Mouse (Mus musculus) c-Kit-negative CD71-positive TER-119-positive erythroid progenitor cells, embryonic 14.5 days (primary cell): ENCODE results near the gene Zfand2a.
A peak's percentile ranks its signal among the peaks of the same experiment; 100 is the strongest.

Experiments
- DNase-seq: peaks from one replicate; pipeline ENCODE4 v3.0.0-alpha.2; 2013; ENCODE audit warnings: low read depth, low spot score

The Zfand2a gene

GRCm38 (mm10) chr5:139484185-139484814 is at the start of gene Zfand2a:
Gene Zfand2a, minus strand, starts transcription at chr5:139484549.
- DNase-seq: peak; percentile 100

- no peak for DNase-seq
Observed at GRCm38 (mm10) chr5:139528851-139529250, 44.5 kb upstream of the Zfand2a start.

GRCm38 (mm10) chr5:139521987-139522386 is 37.6 kb upstream of the Zfand2a start:
- no peak for DNase-seq

- DNase-seq: no peak
Observed at GRCm38 (mm10) chr5:139520069-139520834, 35.9 kb upstream of the Zfand2a start.

GRCm38 (mm10) chr5:139516281-139516680 is 31.9 kb upstream of the Zfand2a start:
- no peak for DNase-seq

- DNase-seq: no peak
Observed at GRCm38 (mm10) chr5:139512201-139512600, 27.9 kb upstream of the Zfand2a start.

GRCm38 (mm10) chr5:139510682-139511366 is 26.5 kb upstream of the Zfand2a start:
- DNase-seq: peak; percentile 9

GRCm38 (mm10) chr5:139506207-139506606 is 21.9 kb upstream of the Zfand2a start:
- no peak for DNase-seq

GRCm38 (mm10) chr5:139505073-139505606 is 20.8 kb upstream of the Zfand2a start:
- peak; percentile 57 for DNase-seq

- DNase-seq: no peak
Observed at GRCm38 (mm10) chr5:139502281-139502680, 17.9 kb upstream of the Zfand2a start.

GRCm38 (mm10) chr5:139498791-139499190 is 14.4 kb upstream of the Zfand2a start:
- no peak for DNase-seq

- no peak for DNase-seq
Observed at GRCm38 (mm10) chr5:139496939-139497338, 12.6 kb upstream of the Zfand2a start.

GRCm38 (mm10) chr5:139495019-139495669 is 10.8 kb upstream of the Zfand2a start:
- DNase-seq: no peak

GRCm38 (mm10) chr5:139493690-139494089 is 9.3 kb upstream of the Zfand2a start:
- no peak for DNase-seq

- no peak for DNase-seq
Observed at GRCm38 (mm10) chr5:139491348-139491747, 7.0 kb upstream of the Zfand2a start.

- no peak for DNase-seq
Observed at GRCm38 (mm10) chr5:139490131-139490530, 5.8 kb upstream of the Zfand2a start.

- DNase-seq: no peak
Observed at GRCm38 (mm10) chr5:139483171-139483848, 1.0 kb downstream of the Zfand2a start.

- no peak for DNase-seq
Observed at GRCm38 (mm10) chr5:139480406-139480805, 3.9 kb downstream of the Zfand2a start.

- no peak for DNase-seq
Observed at GRCm38 (mm10) chr5:139479088-139479487, 5.3 kb downstream of the Zfand2a start.

- no peak for DNase-seq
Observed at GRCm38 (mm10) chr5:139474741-139475140, 9.6 kb downstream of the Zfand2a start.

GRCm38 (mm10) chr5:139467998-139468397 is 16.4 kb downstream of the Zfand2a start:
- DNase-seq: no peak
